Mouse (Mus musculus) midbrain, postnatal 0 days (tissue): ENCODE data around the gene Cideb. TPM values are rescaled to one million over a fixed set of nuclear protein-coding genes. Genes with fewer than 3 reads are reported as not detected.

ENCODE experiments used
- ATAC-seq: fragments of 200-750 bp; cut with Nextera tagmentation; 2 replicates; pipeline ENCODE4 v1.8.0; 2017; ENCODE audit warnings: moderate number of reproducible peaks, mild to moderate bottlenecking, moderate TSS enrichment, moderate library complexity; ENCODE audit not compliant: low FRiP score
- DNase-seq: peaks from one replicate; pipeline ENCODE4 v3.0.0-alpha.2; 2015; ENCODE audit warnings: low spot score
- H3K27ac ChIP-seq: fragments of 300-500 bp; sonication (generic); 2 replicates; pipeline ENCODE4 v1.5.1; 2014; ENCODE audit warnings: low read depth, mild to moderate bottlenecking, low read length, mixed read lengths
- H3K27me3 ChIP-seq: fragments of 300-500 bp; sonication (generic); 2 replicates; pipeline ENCODE4 v1.6.1; 2014; ENCODE audit warnings: low read length, control low read depth, mixed read lengths; ENCODE audit not compliant: insufficient read depth
- H3K36me3 ChIP-seq: fragments of 300-500 bp; sonication (generic); 2 replicates; pipeline ENCODE4 v1.6.1; 2014; ENCODE audit warnings: low read length, control low read depth, mixed read lengths; ENCODE audit not compliant: insufficient read depth
- H3K4me1 ChIP-seq: fragments of 300-500 bp; sonication (generic); 2 replicates; pipeline ENCODE4 v1.6.1; 2014; ENCODE audit warnings: mild to moderate bottlenecking, control low read depth, antibody characterized with exemption, low read length, mixed read lengths; ENCODE audit not compliant: insufficient read depth
- H3K4me2 ChIP-seq: fragments of 300-500 bp; sonication (generic); 2 replicates; pipeline ENCODE4 v1.6.1; 2014; ENCODE audit warnings: low read depth, mild to moderate bottlenecking, low read length, mixed read lengths; ENCODE audit not compliant: poor library complexity, severe bottlenecking
- H3K4me3 ChIP-seq: fragments of 300-500 bp; sonication (generic); 2 replicates; pipeline ENCODE4 v1.5.1; 2014; ENCODE audit warnings: low read depth, mild to moderate bottlenecking, low read length, moderate library complexity
- H3K9ac ChIP-seq: fragments of 300-500 bp; sonication (generic); replicated peaks from 2 replicates; pipeline ENCODE4 v1.6.1; 2014; ENCODE audit warnings: mild to moderate bottlenecking, low read length, moderate library complexity, mixed read lengths; ENCODE audit not compliant: poor library complexity, severe bottlenecking
- H3K9me3 ChIP-seq: fragments of 300-500 bp; sonication (generic); 2 replicates; pipeline ENCODE4 v1.6.1; 2016; ENCODE audit warnings: low read length, control low read depth
- CTCF ChIP-seq: IDR thresholded peaks from 2 replicates; pipeline ENCODE4 v1.5.1; 2016; ENCODE audit warnings: antibody characterized with exemption, mild to moderate bottlenecking
- WGBS: fragments of 180-500 bp; shearing (Covaris S2); extraction: QIAGEN DNeasy Blood & Tissue Kit; methylation state at CpG from one replicate; pipeline ENCODE4 v1.1.7; 2014; 5-methylcytosine and 5-hydroxymethylcytosine counted together
- polyA plus RNA-seq: library from polyadenylated mRNA; unstranded; fragments of >200 nt; fragmentation: Nextera tagmentation; extraction: Ambion mirVana; gene quantifications from 2 replicates; pipeline ENCODE4 v1.2.1, GENCODE M21; 2015
- total RNA-seq: library from RNA; depleted of rRNA; stranded (reverse); fragments of >200 nt; gene quantifications from 2 replicates; pipeline ENCODE4 v1.2.3, GENCODE M21; 2014; rRNA removed

Cideb gene
- 0.66 and 2.6 TPM in 2 replicates for total RNA-seq
- 0.25 and 1.1 TPM in 2 replicates for polyA plus RNA-seq

DNA sequence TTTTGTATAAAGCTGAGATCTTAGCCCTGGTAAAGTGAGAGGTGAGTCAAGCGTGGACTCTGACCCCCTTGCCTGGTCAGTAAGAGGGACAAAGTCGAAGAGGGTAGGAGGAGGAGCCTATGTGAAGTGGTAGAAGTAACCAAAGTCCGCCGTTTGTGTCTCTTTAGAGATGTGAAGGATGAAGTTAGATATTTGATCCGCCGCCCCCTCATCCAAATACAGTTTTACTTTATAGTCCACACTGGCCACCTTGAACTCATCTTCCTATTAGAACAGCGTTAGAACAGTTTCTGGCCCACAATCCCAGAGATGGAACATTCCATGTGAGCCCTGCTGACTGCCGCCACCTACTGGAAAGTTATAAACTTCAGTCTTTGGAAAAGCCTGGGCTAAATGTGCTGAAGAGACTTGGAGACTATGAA, at the start of gene Cideb:
Cideb (minus strand) TSS at position 96 of the 422 bp plus-strand sequence.
- ATAC-seq = no peak
- DNase-seq = peak; percentile 78
- WGBS = 18% methylated on average over 8 of the region's 8 CpGs
- Histone ChIP-seq H3K27ac (no peak within 1 kb of the TSS), H3K4me2 (peak within 1 kb of the TSS; percentile 26; the same call in 1 of the 2 replicates), H3K4me1 (peaks cover 10% of the 10 kb centered on the region; the same call in 1 of the 2 replicates), H3K9ac (no peak within 1 kb of the TSS), H3K4me3 (no peak within 1 kb of the TSS), H3K27me3 (peaks cover 5% of the 10 kb centered on the region; the same call in 1 of the 2 replicates), H3K36me3 (peaks cover 23% of the 10 kb centered on the region), H3K9me3 (no peaks in the 10 kb centered on the region)
- peak; percentile 83 for TF ChIP-seq CTCF

DNA sequence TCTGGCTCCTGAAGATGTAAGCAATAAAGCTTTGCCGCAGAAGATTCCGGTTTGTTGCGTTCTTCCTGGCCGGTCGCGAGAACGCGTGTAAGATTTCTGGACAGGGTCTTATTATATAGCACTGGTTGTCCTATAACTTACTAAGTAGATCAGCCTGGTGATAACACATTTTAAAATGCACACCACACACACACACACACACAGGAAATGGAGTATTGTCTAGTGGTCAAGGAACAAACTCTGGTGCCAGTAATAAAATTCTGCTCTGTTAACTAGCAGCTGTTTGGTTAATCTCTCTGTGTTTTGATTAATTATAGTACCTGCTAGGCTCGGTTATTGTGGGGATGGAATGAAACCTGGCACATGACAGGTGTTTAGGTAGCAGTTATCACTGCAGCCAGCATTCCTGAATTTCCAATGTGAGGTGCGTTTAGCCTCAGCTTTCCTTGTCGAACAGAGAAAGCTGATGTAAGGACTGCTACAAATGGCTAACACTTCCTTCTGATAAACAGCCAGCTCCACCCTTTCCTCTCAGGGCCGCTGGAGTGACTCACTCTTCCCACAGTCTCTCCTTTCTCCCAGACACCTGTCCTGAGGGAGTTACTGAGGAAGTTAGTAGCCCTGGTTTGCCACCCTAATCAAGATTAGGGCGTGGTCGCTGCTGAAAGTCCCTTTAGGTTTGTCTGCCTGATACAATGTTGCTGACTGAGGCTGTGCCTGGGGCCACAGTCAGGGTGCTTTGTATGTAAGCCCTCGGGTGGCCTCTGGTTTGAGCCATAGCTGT, 37.3 kb upstream of the Cideb start:
- DNase-seq = no peak
- H3K4me1 ChIP-seq = no peaks in the 10 kb centered on the region
- ATAC-seq = no peak
- TF ChIP-seq CTCF = no peak
- H3K27ac ChIP-seq = no peak overlapping the region
- no peak overlapping the region for H3K4me3 ChIP-seq
- no peaks in the 10 kb centered on the region for H3K27me3 ChIP-seq
- H3K36me3 ChIP-seq = no peaks in the 10 kb centered on the region
- 86% methylated on average over 15 of the region's 15 CpGs for WGBS
- no peak overlapping the region for H3K4me2 ChIP-seq
- H3K9me3 ChIP-seq = no peaks in the 10 kb centered on the region
- no peak overlapping the region for H3K9ac ChIP-seq

DNA sequence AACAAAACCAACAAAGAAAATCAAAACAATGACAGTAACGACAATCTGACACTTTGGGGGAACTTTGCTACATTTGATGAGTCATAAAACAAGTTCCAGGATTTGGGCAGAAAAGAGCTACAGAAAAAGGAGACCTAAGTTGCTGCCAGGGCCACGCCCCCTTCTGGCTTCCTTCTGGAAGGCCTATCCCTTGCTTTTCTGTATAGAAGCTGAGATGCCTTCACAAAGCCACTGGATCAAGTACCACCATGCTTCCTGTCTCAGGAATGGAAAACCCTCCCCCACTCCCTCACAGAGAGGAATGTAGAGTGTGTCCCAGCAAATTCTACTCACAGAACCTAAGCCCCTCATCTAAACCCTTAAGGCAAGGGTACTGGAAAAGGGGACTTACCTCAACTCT, 35.7 kb upstream of the Cideb start:
- Histone ChIP-seq H3K27me3 (peaks cover 10% of the 10 kb centered on the region), H3K9me3 (no peaks in the 10 kb centered on the region), H3K9ac (no peak overlapping the region), H3K4me1 (no peaks in the 10 kb centered on the region), H3K4me3 (no peak overlapping the region), H3K4me2 (no peak overlapping the region), H3K27ac (no peak overlapping the region), H3K36me3 (no peaks in the 10 kb centered on the region)
- no peak for DNase-seq
- WGBS = 56% methylated on average over 2 of the region's 2 CpGs
- no peak for TF ChIP-seq CTCF
- ATAC-seq = no peak

DNA sequence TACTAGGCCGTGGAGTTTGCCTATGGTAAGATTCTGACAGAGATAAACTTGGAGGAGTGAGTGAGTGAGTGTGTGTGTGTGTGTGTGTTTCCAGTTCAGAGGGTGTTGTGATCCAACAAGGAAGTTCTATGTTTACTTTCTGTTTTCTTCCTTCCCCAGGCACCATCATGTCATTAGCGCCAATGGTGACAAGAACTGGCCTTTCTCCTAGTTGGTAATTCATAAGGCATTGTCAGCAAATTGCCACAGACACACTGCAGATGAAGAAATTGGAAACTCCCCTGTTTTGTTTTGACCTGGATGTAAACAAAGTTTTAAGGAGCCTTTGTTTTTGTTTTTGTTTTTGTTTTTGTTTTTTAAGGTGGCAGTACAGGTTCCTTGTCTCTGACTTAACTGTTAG, 35.2 kb upstream of the Cideb start:
- Histone ChIP-seq H3K4me3 (no peak overlapping the region), H3K9ac (no peak overlapping the region), H3K36me3 (no peaks in the 10 kb centered on the region), H3K4me1 (no peaks in the 10 kb centered on the region), H3K4me2 (no peak overlapping the region), H3K27ac (no peak overlapping the region), H3K27me3 (peaks cover 15% of the 10 kb centered on the region), H3K9me3 (no peaks in the 10 kb centered on the region)
- 85% methylated on average over 2 of the region's 2 CpGs for WGBS
- no peak for DNase-seq
- ATAC-seq = no peak
- no peak for TF ChIP-seq CTCF

DNA sequence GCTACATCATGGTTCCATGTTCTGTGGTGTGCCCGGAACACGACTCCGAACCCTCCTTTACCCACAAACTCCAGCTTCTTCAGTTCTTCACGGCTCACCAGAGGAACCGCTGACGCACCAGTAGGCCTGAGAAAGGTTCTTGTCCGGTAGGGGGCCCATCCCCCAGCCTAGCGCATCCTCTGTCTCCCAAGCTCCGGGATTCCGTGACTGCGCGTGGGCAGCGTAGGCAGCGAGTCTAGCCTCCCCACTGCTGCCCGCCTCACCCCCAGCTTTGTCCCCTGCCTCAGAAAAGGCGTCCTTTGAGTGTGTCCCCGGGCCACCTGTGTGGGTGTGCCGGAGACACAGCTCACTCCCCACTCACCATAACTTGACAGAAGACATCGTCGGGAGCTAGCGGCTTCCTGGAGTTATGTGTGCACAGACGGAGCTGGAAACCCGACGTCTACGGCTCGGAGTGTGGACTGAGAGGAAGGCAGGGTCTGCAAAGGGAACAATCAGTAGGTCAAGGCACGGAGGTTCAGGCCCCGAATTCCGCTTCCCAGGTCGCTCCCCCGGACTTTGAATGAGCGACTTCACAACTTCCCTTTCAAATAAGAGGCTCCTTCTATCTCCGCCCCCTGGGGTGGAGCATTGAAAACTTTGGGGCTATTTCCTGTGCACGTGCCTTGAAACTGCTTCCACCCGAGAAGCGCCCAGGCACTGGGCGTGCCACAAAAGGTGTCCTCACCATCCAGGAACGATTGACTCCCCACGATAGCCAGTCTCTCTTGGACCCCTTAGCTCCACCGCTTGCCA, 30.2 kb upstream of the Cideb start, which contains the start of gene Ripk3:
Ripk3 (minus strand) TSS at position 610 of the 795 bp plus-strand sequence.
- Histone ChIP-seq H3K4me2 (peak within 1 kb of the TSS; percentile 33), H3K9me3 (no peaks in the 10 kb centered on the region), H3K27me3 (peaks cover 56% of the 10 kb centered on the region), H3K4me3 (peak within 1 kb of the TSS; percentile 23; the same call in 1 of the 2 replicates), H3K27ac (no peak within 1 kb of the TSS), H3K36me3 (no peaks in the 10 kb centered on the region), H3K4me1 (0 out of 2 replicates have a peak, but pooled peaks cover 2% of the 10 kb centered on the region), H3K9ac (no peak within 1 kb of the TSS)
- ATAC-seq (no peak), DNase-seq (no peak)
- 6% methylated on average over 40 of the region's 40 CpGs for WGBS
- TF ChIP-seq CTCF = no peak
